Comparison of ENCODE assay signal across 8 mouse cellular contexts in genomic region chr12:69538362-69538950, GRCm38 (mm10). TPM values are rescaled to one million over a fixed set of nuclear protein-coding genes. Genes with fewer than 3 reads are reported as not detected.
DNase-seq lines count a peak whose midpoint lies in the region; ATAC-seq lines count a peak whose summit lies in the region.

No protein-coding gene starts in this region.

- H3K4me1 ChIP-seq in lung, embryonic 16.5 days (replicated peaks; ENCODE audit: control insufficient read depth, insufficient read depth, low read length), result peaks cover 27% of the 10 kb centered on the region
- H3K4me1 ChIP-seq in forebrain, embryonic 10.5 days, result peaks cover 48% of the 10 kb centered on the region
- H3K4me1 ChIP-seq in intestine, embryonic 14.5 days (replicated peaks; ENCODE audit: control insufficient read depth, insufficient read depth, low read length), result peaks cover 24% of the 10 kb centered on the region

- no peak for DNase-seq in lung, postnatal 4 days
- no peak for DNase-seq in forebrain, embryonic 10.5 days (ENCODE audit: extremely low spot score, low spot score)
- no peak for DNase-seq in intestine, embryonic 14.5 days (ENCODE audit: low spot score)
- DNase-seq in cerebellum, postnatal 4 days (ENCODE audit: low spot score in 2 of 2), result no peak
- DNase-seq in T-cell, adult 2 months (ENCODE audit: low spot score), result no peak
- no peak for DNase-seq in layer of hippocampus, adult 18-20 months (ENCODE audit: low spot score in 2 of 2)

- no peaks in the 10 kb centered on the region for H3K9me3 ChIP-seq in lung, embryonic 16.5 days (ENCODE audit: control insufficient read depth, low read length)
- H3K9me3 ChIP-seq in forebrain, embryonic 10.5 days, result no peaks in the 10 kb centered on the region
- no peaks in the 10 kb centered on the region for H3K9me3 ChIP-seq in intestine, embryonic 14.5 days (ENCODE audit: control insufficient read depth, low read length)

- ATAC-seq in lung, embryonic 16.5 days (ENCODE audit: low read depth), result no peak
- no peak for ATAC-seq in intestine, embryonic 14.5 days (replicated peaks; ENCODE audit: low FRiP score, low TSS enrichment, low read depth)
- ATAC-seq in monocyte, adult 5-6 weeks (replicated peaks; ENCODE audit: insufficient number of reproducible peaks, low FRiP score, low TSS enrichment, poor library complexity, severe bottlenecking), result peak; percentile 57

- H3K36me3 ChIP-seq in lung, embryonic 16.5 days (ENCODE audit: control insufficient read depth, insufficient read depth, low read length), result no peaks in the 10 kb centered on the region
- H3K36me3 ChIP-seq in forebrain, embryonic 10.5 days (replicated peaks), result no peaks in the 10 kb centered on the region
- no peaks in the 10 kb centered on the region for H3K36me3 ChIP-seq in intestine, embryonic 14.5 days (ENCODE audit: control insufficient read depth, insufficient read depth, low read length)

- peak overlapping the region; percentile 93 for H3K27ac ChIP-seq in lung, embryonic 16.5 days (ENCODE audit: low read length)
- H3K27ac ChIP-seq in forebrain, embryonic 10.5 days, result peak overlapping the region; percentile 63
- peak overlapping the region; percentile 66 for H3K27ac ChIP-seq in intestine, embryonic 14.5 days (ENCODE audit: low read depth)

- no peak overlapping the region for H3K4me3 ChIP-seq in lung, embryonic 16.5 days (ENCODE audit: low read length)
- no peak overlapping the region for H3K4me3 ChIP-seq in forebrain, embryonic 10.5 days
- H3K4me3 ChIP-seq in intestine, embryonic 14.5 days (ENCODE audit: low read depth, low read length), result no peak overlapping the region

- H3K4me2 ChIP-seq in lung, embryonic 16.5 days (ENCODE audit: low read depth, low read length), result peak overlapping the region; percentile 55
- peak overlapping the region; percentile 52 for H3K4me2 ChIP-seq in intestine, embryonic 14.5 days (ENCODE audit: low read length)

- 46% methylated on average over 4 of the region's 4 CpGs for WGBS in lung, embryonic 16.5 days
- 68% methylated on average over 4 of the region's 4 CpGs for WGBS in forebrain, embryonic 10.5 days
- WGBS in intestine, embryonic 14.5 days, result 46% methylated on average over 4 of the region's 4 CpGs

- H3K9ac ChIP-seq in lung, embryonic 16.5 days (ENCODE audit: low read length), result peak overlapping the region; percentile 57
- no peak overlapping the region for H3K9ac ChIP-seq in intestine, embryonic 14.5 days (ENCODE audit: low read length)

- no peaks in the 10 kb centered on the region for H3K27me3 ChIP-seq in lung, embryonic 16.5 days (ENCODE audit: control insufficient read depth, insufficient read depth, low read depth, low read length)
- no peaks in the 10 kb centered on the region for H3K27me3 ChIP-seq in forebrain, embryonic 10.5 days (ENCODE audit: poor library complexity, severe bottlenecking)
- no peaks in the 10 kb centered on the region for H3K27me3 ChIP-seq in intestine, embryonic 14.5 days (replicated peaks; ENCODE audit: control insufficient read depth, insufficient read depth, low read length)

RNA-seq across cellular contexts. Expression of gene Vcpkmt, which starts 44.4 kb away (rescaled TPM):
- 19.0 and 19.9 TPM in 2 replicates for polyA plus RNA-seq in lung, embryonic 16.5 days (2015; fragmentation: Nextera tagmentation; extraction: Ambion mirVana)
- polyA plus RNA-seq in forebrain, embryonic 10.5 days (2016; fragmentation: Nextera tagmentation; extraction: Ambion mirVana), result 30.6 and 32.4 TPM in 2 replicates
- polyA plus RNA-seq in intestine, embryonic 14.5 days (2014; fragmentation: Nextera tagmentation; extraction: Ambion mirVana), result 25.1 and 25.3 TPM in 2 replicates
- 10.9 to 19.7 TPM (median 14.9 TPM) in 3 replicates for total RNA-seq in monocyte, adult 5-6 weeks (2017)
- total RNA-seq in layer of hippocampus, adult 18-20 months (2021), result 10 to 100 TPM; 20.2 to 20.8 TPM
